ENCODE assay signal across 18 mouse cellular contexts in genomic region chr17:26212681-26213080, GRCm38 (mm10). TPM values are rescaled to one million over a fixed set of nuclear protein-coding genes. Genes with fewer than 3 reads are reported as not detected.
"Had no signal": no experiment of that assay in that cellular context is flagged by ENCODE, and none has a peak within 500 bp of the region (broad histone marks: within the 10 kb centered on the region; RNA-seq: fewer than 3 reads in every experiment).

No protein-coding gene starts in this region.

- H3K27me3 ChIP-seq: kidney, embryonic 15.5 days; limb, embryonic 15.5 days; neural tube, embryonic 12.5 days had no signal

- DNase-seq: kidney, postnatal 25 days; layer of hippocampus, adult 9-11 months; layer of hippocampus, postnatal 36 days; liver, embryonic 13.5 days; lung, adult 18-20 months; lung, postnatal 4 days; midbrain, embryonic 14.5 days; thymus, adult 18-20 months; thymus, postnatal 14 days had no signal

- H3K36me3 ChIP-seq: liver, embryonic 13.5 days had no signal

- H3K9me3 ChIP-seq: kidney, embryonic 15.5 days; limb, embryonic 15.5 days; liver, embryonic 13.5 days; midbrain, embryonic 10.5 days; neural tube, embryonic 12.5 days had no signal

- H3K4me3 ChIP-seq: kidney, embryonic 15.5 days; limb, embryonic 15.5 days; liver, embryonic 13.5 days; midbrain, embryonic 10.5 days; myocyte; neural tube, embryonic 12.5 days had no signal

- H3K4me2 ChIP-seq: kidney, embryonic 15.5 days; limb, embryonic 15.5 days; liver, embryonic 13.5 days; neural tube, embryonic 12.5 days had no signal

- H3K9ac ChIP-seq: kidney, embryonic 15.5 days; limb, embryonic 15.5 days; liver, embryonic 13.5 days; neural tube, embryonic 12.5 days had no signal

- H3K4me1 ChIP-seq: kidney, embryonic 15.5 days; limb, embryonic 15.5 days; liver, embryonic 13.5 days; midbrain, embryonic 10.5 days; neural tube, embryonic 12.5 days had no signal

- H3K27ac ChIP-seq: kidney, embryonic 15.5 days; limb, embryonic 15.5 days; liver, embryonic 13.5 days; midbrain, embryonic 10.5 days; neural tube, embryonic 12.5 days had no signal

- ATAC-seq: inflammation-experienced regulatory T-cells, adult 6 months; lung, postnatal 0 days had no signal

RNA-seq across cellular contexts. Expression of gene Arhgdig, which starts 5.1 kb away (rescaled TPM):
- total RNA-seq: megakaryocyte, adult 5-6 weeks; neutrophil, adult 5-6 weeks had no signal
- polyA plus RNA-seq: inflammation-experienced regulatory T-cells, adult 6 months had no signal

RNA-seq across cellular contexts. Expression of gene Pdia2, which starts 13.8 kb away (rescaled TPM):
- total RNA-seq: neutrophil, adult 5-6 weeks had no signal
- polyA plus RNA-seq: inflammation-experienced regulatory T-cells, adult 6 months; midbrain, embryonic 14.5 days had no signal
